Mouse (Mus musculus) adrenal gland, postnatal 10 days (tissue): ENCODE data around the gene Hao1. TPM values are rescaled to one million over a fixed set of nuclear protein-coding genes. Genes with fewer than 3 reads are reported as not detected.

Experiments
- DNase-seq: peaks from one replicate; pipeline ENCODE4 v3.0.0; 2021; ENCODE audit warnings: mixed read lengths
- long read RNA-seq, 2 experiments: library from polyadenylated mRNA; stranded (forward); transcript quantifications; one replicate each; pipeline ENCODE4 v2.0.0; 2021
- total RNA-seq, 2 experiments: library from RNA; stranded (reverse); gene quantifications; 2 replicates each; pipeline ENCODE4 v1.2.3; 2021

Hao1 gene
- total RNA-seq = 10 to 100 TPM; 17.3 to 39.1 TPM
- long read RNA-seq, experiment 1, transcript Hao1-201 (8 exons, 2,045 nt) = major isoform, 98 of 113 reads
- long read RNA-seq, experiment 1, partial matches to known transcripts = 6 of 113 reads
- long read RNA-seq, experiment 1, other reads (novel, unspliced or antisense) = 9 of 113 reads
- long read RNA-seq, experiment 2, transcript Hao1-201 (8 exons, 2,045 nt) = major isoform, 5 of 5 reads
- long read RNA-seq, experiment 2, partial matches to known transcripts = 0 of 5 reads
- long read RNA-seq, experiment 2, other reads (novel, unspliced or antisense) = 0 of 5 reads

DNA sequence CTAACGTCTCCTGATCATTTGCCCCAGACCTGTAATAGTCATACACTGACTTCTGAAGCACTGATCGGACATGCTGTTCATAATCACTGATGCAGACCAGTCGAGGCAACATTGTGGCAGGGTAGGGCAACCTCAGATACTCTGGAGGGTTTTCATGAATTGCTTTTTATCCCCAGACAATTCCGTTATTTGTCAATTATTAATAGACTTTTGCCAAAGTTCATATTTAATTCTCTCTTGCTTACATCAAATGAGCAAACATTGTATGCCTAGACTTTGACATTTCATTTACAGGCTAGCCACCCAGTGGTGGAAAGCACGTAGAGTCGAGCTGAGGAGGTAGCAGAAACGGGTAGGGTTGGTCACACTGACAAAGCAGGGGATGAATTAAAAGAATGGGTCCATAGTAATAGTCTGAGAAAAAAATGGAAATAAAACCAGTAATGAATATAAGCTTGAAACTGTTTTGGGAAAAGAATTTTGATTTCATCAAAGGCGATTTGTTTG is at the start of gene Hao1:
Gene Hao1, minus strand, starts transcription at position 148 of the 507 bp plus-strand sequence.
- DNase-seq = no peak

DNA sequence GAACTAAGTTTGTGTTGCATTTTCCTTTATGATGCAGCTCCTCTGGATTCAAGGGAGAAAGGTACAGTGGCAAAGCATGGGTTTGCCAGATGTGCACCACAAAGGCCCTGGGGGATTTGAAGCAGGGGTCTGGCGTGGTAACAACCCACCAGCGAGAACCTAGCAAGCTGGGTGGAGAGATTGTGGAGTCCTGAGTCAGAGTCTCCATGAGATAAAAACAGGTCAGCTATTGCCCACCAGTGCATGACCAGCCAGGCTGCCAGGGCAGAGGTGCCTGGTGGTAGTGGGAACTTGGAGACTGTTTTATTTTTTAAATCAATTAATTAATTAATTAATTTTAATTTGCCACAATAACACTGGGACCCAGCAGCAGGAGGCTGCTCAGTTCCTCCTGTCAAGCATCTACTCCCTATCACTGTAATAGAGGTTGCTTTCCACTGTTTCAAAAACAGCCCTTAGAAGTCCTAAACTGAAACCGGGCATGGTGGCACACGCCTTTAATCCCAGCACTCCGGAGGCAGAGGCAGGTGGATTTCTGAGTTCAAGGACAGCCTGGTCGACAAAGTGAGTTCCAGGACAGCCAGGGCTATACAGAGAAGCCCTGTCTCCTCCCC is 37.0 kb upstream of the Hao1 start:
- no peak for DNase-seq

DNA sequence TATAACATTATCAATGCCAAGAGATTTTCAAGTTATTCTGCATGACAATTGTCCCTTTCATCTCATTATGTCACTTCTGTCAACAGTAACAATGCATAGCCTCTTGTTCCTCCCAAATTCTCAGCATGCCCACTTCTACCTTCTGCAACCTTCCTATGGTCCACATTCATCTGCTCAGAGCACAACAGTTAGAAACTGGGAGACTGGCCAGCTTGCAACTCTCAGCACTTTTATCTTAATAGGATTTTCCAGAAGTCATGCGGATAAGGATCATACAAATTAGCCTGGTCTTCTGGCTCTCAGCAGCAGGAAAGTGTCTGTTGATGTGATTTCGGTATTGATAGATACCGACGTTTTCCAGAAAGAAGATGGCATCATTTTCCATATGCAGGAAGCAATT is 31.1 kb upstream of the Hao1 start:
- no peak for DNase-seq

DNA sequence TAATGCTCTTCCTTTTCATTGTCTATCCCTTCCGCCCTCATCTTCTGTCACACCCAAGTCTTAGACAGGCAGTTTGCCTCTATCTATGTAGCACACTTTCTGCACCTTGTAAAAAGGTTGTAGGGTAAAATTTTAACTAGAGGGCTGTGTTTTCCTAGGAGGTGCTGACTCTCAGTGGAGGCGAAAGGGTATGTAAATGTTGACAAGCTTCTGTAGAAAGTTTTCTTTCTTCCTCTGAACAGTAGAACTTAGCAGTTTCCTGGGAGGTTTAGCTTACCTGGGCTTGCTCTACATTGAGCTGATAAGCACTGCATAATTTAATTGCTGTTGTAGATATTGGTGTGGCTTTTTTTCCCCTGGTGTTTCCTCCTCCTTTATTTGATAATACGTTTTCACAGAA is 5.3 kb upstream of the Hao1 start:
- DNase-seq = no peak

DNA sequence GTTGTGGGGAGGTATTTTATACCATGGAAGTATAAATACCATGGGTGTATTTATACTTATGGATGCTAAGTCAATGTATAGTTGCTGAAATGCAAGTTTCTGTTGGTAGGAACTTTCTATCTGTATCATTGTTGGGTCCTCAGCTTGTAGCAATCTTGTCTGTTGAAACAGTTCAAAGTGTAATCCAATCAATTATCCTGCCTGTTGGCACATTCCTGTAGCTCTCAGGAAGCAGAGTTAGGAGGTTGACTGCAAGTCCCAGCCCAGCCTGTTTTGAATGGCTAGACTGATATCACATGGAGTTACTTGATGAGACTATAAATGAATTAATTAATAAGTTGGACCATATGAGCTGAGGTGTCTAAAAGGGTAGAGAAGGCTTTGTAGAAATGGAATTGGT is 1.8 kb downstream of the Hao1 start:
- no peak for DNase-seq

DNA sequence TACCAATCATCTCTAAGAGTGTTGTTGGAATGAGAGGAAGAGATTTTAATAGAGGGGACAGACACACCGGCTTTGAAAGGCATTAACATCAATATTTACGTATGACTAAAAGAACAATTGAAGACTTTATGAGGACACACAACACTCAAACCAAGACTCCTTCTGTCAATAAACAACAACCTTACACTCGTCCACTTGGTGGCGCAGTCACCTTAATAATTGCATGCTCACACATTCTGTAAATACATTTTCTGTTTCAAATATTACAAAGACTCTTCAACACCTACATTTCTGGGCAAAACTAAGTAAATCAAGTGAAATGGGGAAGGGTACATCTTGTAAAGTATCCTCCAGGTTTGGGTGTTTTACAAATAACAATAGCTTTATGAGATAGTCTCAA is 4.4 kb downstream of the Hao1 start:
- peak; percentile 78 for DNase-seq

DNA sequence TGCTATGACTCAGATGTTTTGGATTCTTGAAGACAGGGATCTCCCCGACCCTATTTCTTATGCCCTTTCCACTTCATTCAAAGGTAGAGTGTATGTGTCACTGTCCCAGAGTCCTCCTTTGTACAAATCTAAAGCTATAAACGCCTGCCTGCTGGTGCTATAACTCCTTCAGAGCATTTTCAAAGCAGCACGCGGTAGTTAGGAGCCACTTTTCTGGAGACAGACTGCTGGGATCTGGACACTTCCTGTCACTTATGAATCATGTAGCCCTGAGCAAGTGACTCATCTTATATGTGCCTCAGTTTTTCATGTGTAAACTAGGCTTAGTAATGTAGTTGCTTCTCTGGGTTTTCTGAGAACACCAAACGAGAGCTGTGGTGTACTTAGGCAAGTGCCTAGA is 9.1 kb downstream of the Hao1 start:
- no peak for DNase-seq

DNA sequence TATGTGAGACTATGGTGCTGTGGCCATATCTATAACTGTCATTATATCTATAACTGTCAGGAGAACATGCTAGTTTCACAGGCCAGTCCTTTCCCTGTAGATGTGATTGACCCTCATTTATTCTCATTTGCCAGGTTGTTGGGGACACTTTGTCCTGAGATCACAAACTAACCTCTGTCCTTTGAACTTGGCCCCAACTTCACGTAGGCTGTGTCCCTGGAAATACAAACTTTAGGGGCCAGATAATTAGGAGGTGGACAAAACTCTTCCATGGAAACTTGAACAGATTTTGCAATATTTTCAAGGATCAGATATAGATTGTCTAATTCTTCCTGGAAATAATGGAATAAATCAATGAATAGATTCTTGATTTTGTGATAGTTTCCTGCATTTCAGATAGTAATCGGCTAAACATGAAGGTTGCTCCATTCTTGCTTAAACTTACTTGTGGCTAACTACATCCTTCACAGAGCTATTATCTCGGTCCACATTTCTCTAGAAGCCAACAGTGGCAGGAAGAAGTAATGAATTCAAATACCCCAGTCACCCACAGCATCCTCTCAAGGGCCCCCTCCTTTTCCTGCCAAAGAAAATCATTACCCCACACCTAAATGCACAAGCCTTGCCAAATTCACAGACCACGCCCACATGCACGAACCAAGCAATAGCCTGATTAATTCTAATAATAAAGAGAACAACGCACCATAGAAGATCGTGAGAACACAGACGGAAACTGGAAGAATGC is 9.7 kb downstream of the Hao1 start:
- DNase-seq = no peak

DNA sequence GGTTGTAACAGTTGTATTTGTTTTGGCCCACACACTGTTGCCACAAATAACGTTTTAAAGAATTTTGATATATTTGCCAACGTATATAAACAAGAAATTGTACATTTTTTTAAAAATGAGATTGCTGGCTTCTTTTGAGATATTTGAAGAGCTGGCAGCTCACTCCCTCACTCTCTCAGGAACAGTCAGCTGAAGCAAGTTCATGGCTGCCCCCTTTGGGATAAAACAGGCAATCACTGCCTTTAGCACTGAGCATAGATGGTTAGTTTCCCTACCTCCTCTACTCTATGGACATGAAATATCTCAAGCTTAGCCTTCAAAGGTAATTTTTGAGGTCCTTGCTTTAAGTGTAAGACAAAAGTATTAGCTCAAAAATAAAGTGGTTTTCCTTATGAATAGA is 10.7 kb downstream of the Hao1 start:
- DNase-seq = no peak

DNA sequence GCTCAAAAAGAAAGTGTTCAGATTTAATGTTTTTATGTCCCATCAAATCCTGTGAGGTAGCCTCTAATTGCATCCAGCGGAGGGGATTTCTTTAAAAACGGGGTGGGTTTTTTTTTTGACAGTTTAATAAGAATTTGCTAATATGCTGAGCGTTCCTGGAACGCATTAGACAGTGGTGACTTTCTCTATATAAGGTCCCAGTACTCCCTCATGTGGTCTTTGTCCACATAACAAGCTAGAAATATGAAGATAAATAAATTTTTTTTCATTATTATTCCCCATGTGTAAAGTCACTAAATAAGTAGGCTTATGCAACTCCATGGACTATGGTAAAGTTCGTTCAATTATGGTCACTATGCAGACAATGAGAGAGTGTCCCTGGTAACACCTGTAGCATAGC is 13.1 kb downstream of the Hao1 start:
- no peak for DNase-seq

DNA sequence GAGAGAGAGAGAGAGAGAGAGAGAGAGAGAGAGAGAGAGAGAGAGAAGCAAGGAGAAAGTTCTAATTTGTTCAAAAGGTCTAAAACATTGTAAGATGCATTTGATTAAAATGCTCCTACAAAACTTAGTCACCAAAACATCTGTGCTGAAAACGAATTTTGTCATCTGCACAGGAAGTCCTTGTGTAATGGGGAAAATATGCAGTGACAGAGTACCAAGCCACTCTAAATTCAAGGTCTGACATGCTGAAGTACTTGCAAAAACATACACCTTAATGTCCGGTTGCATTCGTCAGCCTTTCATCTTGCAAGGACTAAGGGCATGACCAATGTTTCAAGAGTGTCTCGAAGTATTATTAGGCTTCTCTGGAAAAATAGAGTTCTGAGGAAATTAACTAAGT is 15.7 kb downstream of the Hao1 start:
- no peak for DNase-seq

DNA sequence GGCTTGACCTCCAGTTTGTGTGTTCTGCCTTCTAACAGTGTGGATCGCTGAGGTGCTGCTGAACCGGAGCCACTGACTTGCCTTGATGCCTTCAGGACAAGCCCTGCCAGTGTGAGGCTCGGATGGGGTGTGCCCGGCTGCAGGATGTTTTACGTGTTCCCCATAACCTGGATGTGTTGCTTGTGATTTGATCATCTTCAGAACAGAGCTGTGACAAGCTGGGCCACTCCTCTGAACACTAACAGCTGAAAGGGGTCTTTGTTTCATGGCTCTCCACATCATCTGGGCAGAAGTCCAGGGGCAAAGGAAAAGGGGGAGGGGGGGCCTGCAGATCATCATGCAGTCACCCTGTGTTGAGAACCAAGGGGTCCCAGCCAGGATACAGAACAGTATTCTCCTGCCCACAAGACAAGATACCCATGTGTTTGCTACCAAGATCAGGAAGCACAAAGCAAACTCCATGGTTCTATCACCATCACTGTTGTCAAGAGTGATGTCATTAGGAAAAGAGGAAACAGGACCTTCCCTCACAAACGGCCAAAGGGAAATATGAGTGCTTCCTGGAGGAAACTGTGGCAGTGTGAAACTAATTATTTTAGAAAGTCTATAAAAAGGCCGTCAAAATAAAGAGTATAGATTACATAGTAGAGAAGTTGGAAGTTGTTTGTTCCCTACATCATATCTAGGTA is 25.9 kb downstream of the Hao1 start:
- DNase-seq = peak; percentile 2

DNA sequence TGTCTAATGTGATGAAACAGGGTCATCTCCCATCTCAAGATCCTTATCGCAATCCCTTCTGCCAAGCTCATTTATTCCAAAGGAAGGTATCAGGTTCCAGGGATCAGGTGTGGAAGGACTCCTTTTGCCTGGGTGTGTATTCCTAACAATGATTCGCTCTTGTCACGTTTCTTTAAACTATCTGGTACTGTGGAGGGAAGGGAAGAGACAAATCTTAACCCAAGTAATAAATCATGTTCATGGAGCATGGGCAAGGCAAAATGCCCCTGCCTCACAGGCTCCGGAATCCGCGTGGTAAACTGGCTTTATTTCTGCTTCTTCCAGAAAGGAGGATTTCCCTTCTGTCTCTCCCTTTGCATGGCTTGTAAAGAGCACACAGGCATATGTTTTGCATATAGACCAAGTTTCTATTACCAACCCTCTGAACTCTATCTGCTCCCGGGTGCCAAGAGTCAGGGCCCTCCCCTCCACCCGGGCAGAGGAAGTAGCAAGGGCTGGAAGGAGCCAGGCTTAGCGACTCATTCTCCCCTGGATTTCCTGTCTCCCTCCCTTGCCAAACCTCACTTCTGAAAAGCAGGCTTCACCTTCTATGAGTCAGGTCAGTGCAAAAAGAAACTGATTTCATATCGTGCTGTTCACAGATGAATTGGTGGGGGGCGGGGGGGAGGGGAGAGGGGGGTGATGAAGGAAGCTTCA is 26.6 kb downstream of the Hao1 start:
- DNase-seq = peak; percentile 30

DNA sequence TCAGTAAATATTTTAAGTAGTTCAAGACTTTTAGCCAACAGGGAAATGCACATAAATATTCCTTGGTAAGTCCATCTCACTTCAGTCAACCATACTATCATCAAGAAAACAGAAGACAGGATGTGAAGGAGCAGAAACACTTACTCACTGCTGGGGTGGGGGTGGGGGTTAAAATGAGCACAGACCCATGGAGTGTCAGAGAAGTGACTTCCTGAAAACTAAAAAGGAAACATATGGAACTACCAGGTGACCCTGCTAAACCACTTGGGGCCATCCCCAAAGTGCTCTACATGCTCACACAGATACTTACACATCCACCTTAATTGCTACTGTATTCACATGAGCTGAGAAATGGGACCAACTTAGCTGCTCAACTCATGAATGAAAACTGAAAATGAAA is 36.1 kb downstream of the Hao1 start:
- no peak for DNase-seq

DNA sequence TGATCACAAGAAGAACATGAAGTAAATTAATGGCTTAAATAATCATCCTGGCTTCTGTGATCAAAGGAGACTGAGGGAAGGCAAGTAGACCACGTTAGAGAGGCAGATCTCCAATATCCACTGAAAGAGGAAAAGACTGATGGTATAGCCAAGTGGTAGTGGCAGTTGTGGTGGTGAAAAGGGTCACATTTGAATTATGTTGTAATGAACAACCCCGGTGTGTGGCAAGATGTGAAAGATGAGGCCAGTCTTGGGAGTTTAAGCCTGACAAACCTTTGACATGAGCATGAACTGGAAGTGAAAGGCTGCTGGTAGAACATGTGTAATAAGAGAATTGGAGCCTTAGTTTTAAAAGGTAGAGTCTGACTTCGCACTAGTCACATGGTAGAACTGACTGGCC is 54.4 kb downstream of the Hao1 start:
- no peak for DNase-seq

DNA sequence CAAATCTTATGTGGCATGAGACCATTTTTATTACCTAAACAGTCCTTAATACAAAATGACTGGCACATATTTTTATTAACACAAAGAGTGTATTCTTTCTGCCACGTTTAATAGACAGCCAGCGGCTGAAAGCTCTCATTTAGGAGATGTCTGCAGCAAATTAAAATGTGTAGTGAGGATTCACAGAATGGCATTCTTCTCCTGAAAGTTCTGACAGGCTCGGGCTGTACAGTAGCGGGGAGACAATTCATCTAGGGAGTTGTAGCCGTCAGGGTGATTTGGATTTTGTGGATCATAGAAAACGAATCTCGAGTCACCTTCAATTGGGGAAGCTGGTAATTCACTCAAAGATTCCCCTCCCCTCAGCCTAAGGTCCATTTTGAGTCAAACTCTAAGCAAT is 55.7 kb downstream of the Hao1 start:
- DNase-seq = no peak

DNA sequence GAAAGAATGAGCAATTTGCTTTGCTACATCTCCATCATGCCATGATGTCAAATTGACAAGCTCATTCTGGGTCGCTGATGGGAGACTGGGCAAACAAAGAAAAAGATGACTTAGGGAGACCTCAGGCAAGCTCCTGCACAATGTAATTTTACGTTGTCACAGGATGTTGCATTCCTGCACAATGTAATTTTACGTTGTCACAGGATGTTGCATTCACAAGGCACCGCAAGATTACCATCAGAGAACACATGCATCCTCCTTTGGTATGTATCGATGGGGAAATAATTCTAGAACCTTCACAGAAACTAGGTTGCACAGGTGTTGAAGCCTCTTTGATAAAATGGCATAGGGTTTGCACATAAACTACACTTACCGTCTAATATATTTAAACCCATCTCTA is 65.5 kb downstream of the Hao1 start:
- DNase-seq = no peak

DNA sequence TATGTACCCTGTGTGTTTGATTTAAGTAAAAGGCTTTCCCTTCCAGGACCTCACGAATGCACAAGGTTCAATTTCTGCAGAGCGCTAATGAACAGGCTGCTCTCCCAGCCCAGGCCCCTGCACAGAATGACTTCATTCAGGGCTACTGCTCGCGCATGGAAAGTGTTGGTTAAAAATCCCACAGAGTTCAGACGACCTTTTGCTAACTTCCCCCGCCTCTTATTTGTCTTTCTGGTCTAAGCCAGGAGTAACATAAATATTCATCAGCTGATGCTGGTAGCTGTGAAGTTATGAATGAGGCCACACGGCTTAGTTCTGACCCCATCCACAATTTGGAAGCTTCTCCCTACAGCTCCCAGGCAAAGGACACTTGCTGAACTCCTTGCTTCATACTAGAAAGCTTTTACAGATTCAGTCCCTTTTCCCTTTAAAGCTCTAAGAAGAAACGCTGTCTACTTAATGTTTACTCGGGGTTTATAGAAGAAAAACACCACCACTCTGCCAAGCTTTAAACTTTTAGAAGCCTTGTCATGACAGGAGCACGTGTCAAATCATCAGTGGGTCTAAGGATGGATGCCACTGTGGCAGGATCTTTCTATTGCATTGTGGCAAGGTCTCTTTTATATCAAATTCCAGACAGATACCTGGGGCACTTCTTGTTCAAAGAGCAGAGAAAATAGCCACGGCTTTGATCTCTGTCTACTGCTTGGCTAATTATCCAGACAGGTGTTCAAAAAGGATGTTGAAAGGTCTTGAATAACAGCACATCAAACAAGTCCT is 67.9 kb downstream of the Hao1 start:
- DNase-seq = no peak

DNA sequence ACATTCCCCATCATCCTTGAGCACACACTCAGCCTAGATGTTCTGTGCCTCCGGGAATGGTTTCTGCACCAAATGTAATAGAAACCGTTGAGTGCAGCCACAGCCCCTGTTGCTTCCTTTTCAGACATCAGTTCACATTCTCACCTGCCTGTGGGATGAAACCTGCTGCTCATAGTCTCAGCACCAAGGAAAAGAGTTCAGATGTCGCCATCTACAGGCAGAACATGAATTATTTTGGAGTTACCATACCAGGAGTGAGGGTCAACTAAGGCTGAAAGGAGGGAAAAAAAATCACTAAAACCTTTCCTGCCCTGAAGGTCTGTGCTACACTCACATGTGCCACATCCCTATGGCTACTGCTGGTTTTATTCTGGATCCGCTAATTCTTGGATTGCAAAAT is 71.5 kb downstream of the Hao1 start:
- DNase-seq = no peak

DNA sequence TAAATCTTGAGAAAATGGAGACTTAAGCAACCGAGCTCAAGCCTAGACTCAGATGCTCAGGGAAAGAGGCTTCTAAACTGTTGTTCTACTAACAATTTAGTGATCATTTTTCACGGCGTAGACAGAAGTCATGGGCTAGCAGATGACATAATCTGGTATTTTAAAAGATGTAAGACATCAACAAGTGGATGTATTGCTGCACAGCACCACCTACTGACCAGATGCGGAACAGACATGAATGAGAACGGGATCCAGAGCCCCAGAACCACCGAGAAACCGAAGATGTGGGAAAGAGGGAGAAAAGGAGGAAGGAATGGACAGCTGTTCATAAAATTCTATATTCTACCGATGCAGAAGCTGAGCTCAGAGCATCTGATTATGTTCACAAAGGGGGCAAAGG is 72.4 kb downstream of the Hao1 start:
- peak; percentile 83 for DNase-seq

DNA sequence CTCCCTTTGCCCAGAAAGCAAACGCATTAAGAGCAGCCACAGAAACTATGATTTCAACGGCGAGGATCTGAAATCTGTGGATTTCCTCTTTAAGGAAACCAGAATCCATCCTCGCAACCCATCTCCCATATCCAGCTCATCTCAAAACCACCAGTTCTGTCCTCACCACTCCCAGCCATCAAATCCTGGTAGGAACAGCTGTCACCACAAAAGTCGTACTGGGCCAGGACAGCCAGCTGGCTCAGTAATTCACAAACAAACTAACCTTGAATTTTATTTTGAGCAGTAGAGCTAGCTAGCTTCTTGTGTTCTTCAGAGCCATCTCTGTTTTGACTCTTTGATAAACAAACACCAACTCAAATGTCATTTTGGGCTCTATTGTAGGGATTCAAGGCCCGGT is 73.0 kb downstream of the Hao1 start:
- no peak for DNase-seq
